Mouse (Mus musculus) CH12.LX (cell line): ENCODE data around the gene Anks1b. TPM values are rescaled to one million over a fixed set of nuclear protein-coding genes. Genes with fewer than 3 reads are reported as not detected.

Experiments used
- DNase-seq: peaks from one replicate; pipeline ENCODE4 v3.0.0-alpha.2; 2013; ENCODE audit errors: extremely low read depth
- H3K27ac ChIP-seq: 2 replicates; pipeline ENCODE4 v1.5.1; 2012; ENCODE audit warnings: low read depth, mild to moderate bottlenecking, control low read depth, moderate library complexity; ENCODE audit not compliant: insufficient read depth
- H3K27me3 ChIP-seq: replicated peaks from 2 replicates; pipeline ENCODE3; 2012; ENCODE audit warnings: inconsistent platforms
- H3K36me3 ChIP-seq, 2 experiments: replicated peaks in 1 of 2; 2 replicates each; pipeline versions ENCODE3 to v1.6.1; 2012; ENCODE audit warnings: inconsistent platforms in 1 of 2, low read length in 1 of 2, mild to moderate bottlenecking in 1 of 2, mixed read lengths in 1 of 2, moderate library complexity in 1 of 2; ENCODE audit not compliant: control insufficient read depth in 1 of 2, insufficient read depth in 1 of 2
- H3K4me1 ChIP-seq, 2 experiments: 2 replicates each; pipeline ENCODE4 v1.6.1; 2012; ENCODE audit warnings: inconsistent platforms in 1 of 2, moderate library complexity in 1 of 2; ENCODE audit not compliant: insufficient read depth in 2 of 2, control insufficient read depth in 1 of 2
- H3K4me2 ChIP-seq: 2 replicates; pipeline ENCODE4 v1.6.1; 2012; ENCODE audit warnings: low read depth, mild to moderate bottlenecking, control low read depth; ENCODE audit not compliant: poor library complexity, insufficient read depth, severe bottlenecking
- H3K4me3 ChIP-seq, 3 experiments: fragments of 150-350 bp in 1 of 3; sonication (generic) in 1 of 3; replicated peaks in 1 of 3; 2 replicates each; pipeline versions ENCODE3 to v1.5.1; 2011 to 2012; ENCODE audit warnings: low read depth in 2 of 3, low read length in 2 of 3, mild to moderate bottlenecking in 2 of 3, moderate library complexity in 2 of 3, control low read depth in 1 of 3, improper control_type of control experiment in 1 of 3, inconsistent platforms in 1 of 3, mixed read lengths in 1 of 3; ENCODE audit not compliant: poor library complexity in 1 of 3
- H3K79me2 ChIP-seq: replicated peaks from 2 replicates; pipeline ENCODE4 v1.6.1; 2012; ENCODE audit warnings: mild to moderate bottlenecking, moderate library complexity; ENCODE audit not compliant: control insufficient read depth, poor library complexity, insufficient read depth, severe bottlenecking; ENCODE audit errors: extremely low read depth
- H3K9ac ChIP-seq: 2 replicates; pipeline ENCODE4 v1.6.1; 2012; ENCODE audit warnings: low read depth, mild to moderate bottlenecking, control low read depth, moderate library complexity; ENCODE audit not compliant: insufficient read depth
- H3K9me3 ChIP-seq: replicated peaks from 2 replicates; pipeline ENCODE3; 2012; ENCODE audit warnings: low read length, inconsistent platforms, mixed read lengths
- BHLHE40 ChIP-seq: IDR thresholded peaks from 2 replicates; pipeline ENCODE4 v1.6.1; 2011; ENCODE audit warnings: mild to moderate bottlenecking, low read depth, low read length, improper control_type of control experiment
- CHD1 ChIP-seq: IDR thresholded peaks from 2 replicates; pipeline ENCODE4 v1.6.1; 2012; ENCODE audit warnings: low read depth, low read length, improper control_type of control experiment, inconsistent platforms
- CTCF ChIP-seq, 2 experiments: IDR thresholded peaks in 1 of 2; conservative IDR thresholded peaks in 1 of 2; 2 replicates each; pipeline ENCODE4 v1.5.1; 2011 to 2012; ENCODE audit warnings: low read depth in 2 of 2, low read length in 2 of 2, improper control_type of control experiment in 1 of 2, inconsistent platforms in 1 of 2, mild to moderate bottlenecking in 1 of 2, moderate library complexity in 1 of 2
- E2F4 ChIP-seq: IDR thresholded peaks from 2 replicates; pipeline ENCODE4 v1.6.1; 2011; ENCODE audit warnings: low read depth, low read length, improper control_type of control experiment; ENCODE audit not compliant: insufficient replicate concordance
- EP300 ChIP-seq: IDR thresholded peaks from 2 replicates; pipeline ENCODE4 v1.6.1; 2011; ENCODE audit warnings: low read length, improper control_type of control experiment
- ETS1 ChIP-seq: conservative IDR thresholded peaks from 2 replicates; pipeline ENCODE4 v1.6.1; 2012; ENCODE audit warnings: low read depth, mild to moderate bottlenecking, inconsistent platforms, low read length, improper control_type of control experiment, moderate library complexity
- HCFC1 ChIP-seq: IDR thresholded peaks from 2 replicates; pipeline ENCODE4 v1.6.1; 2012; ENCODE audit warnings: low read depth, mild to moderate bottlenecking, inconsistent platforms, low read length, improper control_type of control experiment
- IRF4 ChIP-seq: IDR thresholded peaks from 2 replicates; pipeline ENCODE4 v1.6.1; 2014; ENCODE audit warnings: low read depth, mild to moderate bottlenecking, inconsistent platforms, low read length, improper control_type of control experiment
- MAX ChIP-seq: IDR thresholded peaks from 2 replicates; pipeline ENCODE4 v1.6.1; 2011; ENCODE audit warnings: low read length, improper control_type of control experiment
- MAZ ChIP-seq: IDR thresholded peaks from 2 replicates; pipeline ENCODE4 v1.6.1; 2012; ENCODE audit warnings: low read depth, mild to moderate bottlenecking, inconsistent platforms, low read length, improper control_type of control experiment, moderate library complexity
- MEF2A ChIP-seq: IDR thresholded peaks from 2 replicates; pipeline ENCODE4 v1.6.1; 2014; ENCODE audit warnings: low read depth, mild to moderate bottlenecking, inconsistent platforms, low read length, improper control_type of control experiment, borderline replicate concordance
- MXI1 ChIP-seq: IDR thresholded peaks from 2 replicates; pipeline ENCODE4 v1.6.1; 2011; ENCODE audit warnings: mild to moderate bottlenecking, low read depth, low read length, improper control_type of control experiment
- MYC ChIP-seq: IDR thresholded peaks from 2 replicates; pipeline ENCODE4 v1.6.1; 2011; ENCODE audit warnings: low read depth, mild to moderate bottlenecking, improper control_type of control experiment, low read length
- NRF1 ChIP-seq: IDR thresholded peaks from 2 replicates; pipeline ENCODE4 v1.6.1; 2014; ENCODE audit warnings: low read depth, mild to moderate bottlenecking, inconsistent platforms, low read length, improper control_type of control experiment, moderate library complexity
- POLR2AphosphoS2 ChIP-seq: IDR thresholded peaks from 2 replicates; pipeline ENCODE4 v1.6.1; 2011; ENCODE audit warnings: low read depth, low read length, improper control_type of control experiment
- RAD21 ChIP-seq: IDR thresholded peaks from 2 replicates; pipeline ENCODE4 v1.6.1; 2011; ENCODE audit warnings: low read depth, mild to moderate bottlenecking, low read length, improper control_type of control experiment, moderate library complexity
- RCOR1 ChIP-seq: conservative IDR thresholded peaks from 2 replicates; pipeline ENCODE4 v1.6.1; 2012; ENCODE audit warnings: low read depth, mild to moderate bottlenecking, inconsistent platforms, low read length, improper control_type of control experiment
- SMC3 ChIP-seq: IDR thresholded peaks from 2 replicates; pipeline ENCODE4 v1.6.1; 2011; ENCODE audit warnings: low read depth, low read length, improper control_type of control experiment
- TCF12 ChIP-seq: IDR thresholded peaks from 2 replicates; pipeline ENCODE4 v1.6.1; 2014; ENCODE audit warnings: low read depth, mild to moderate bottlenecking, inconsistent platforms, low read length, improper control_type of control experiment
- ZC3H11A ChIP-seq: IDR thresholded peaks from 2 replicates; pipeline ENCODE4 v1.6.1; 2012; ENCODE audit warnings: low read depth, mild to moderate bottlenecking, inconsistent platforms, low read length, improper control_type of control experiment
- ZMIZ1 ChIP-seq: IDR thresholded peaks from 2 replicates; pipeline ENCODE4 v1.6.1; 2012; ENCODE audit warnings: low read depth, mild to moderate bottlenecking, inconsistent platforms, low read length, improper control_type of control experiment
- ZNF384 ChIP-seq: IDR thresholded peaks from 2 replicates; pipeline ENCODE4 v1.6.1; 2012; ENCODE audit warnings: low read depth, low read length, improper control_type of control experiment, inconsistent platforms
- dilution Hi-C: fragments of 300-500 bp; cut with MboI; formaldehyde crosslinking; loops from 2 replicates; pipeline ENCODE4 v1.14.3; 2020; ENCODE audit warnings: low sequenced_read_pairs; ENCODE audit not compliant: extremely low pct_unique_long_range_greater_than_20kb, extremely low pct_ligation_motif_present
- in situ Hi-C: fragments of 300-500 bp; cut with MboI; formaldehyde crosslinking; loops from 3 replicates; pipeline ENCODE4 v1.14.3; 2019; ENCODE audit warnings: low sequenced_read_pairs, low pct_ligation_motif_present, low pct_unique_long_range_greater_than_20kb, mixed read lengths
- polyA plus RNA-seq: library from polyadenylated mRNA; unstranded; fragments of >175 nt; gene quantifications from 2 replicates; pipeline ENCODE4 v1.2.1, GENCODE M21; 2012; ENCODE audit warnings: low read depth; ENCODE audit not compliant: insufficient read length
- total RNA-seq, 2 experiments: library from RNA; depleted of rRNA; stranded (reverse); fragments of 300-350 nt in 1 of 2; fragments of >200 nt in 1 of 2; gene quantifications; 2 replicates each; pipeline ENCODE4 v1.2.3; 2012 to 2014

Anks1b gene
- total and polyA plus RNA-seq, 3 experiments = 0.17 TPM; not detected in 2

DNA sequence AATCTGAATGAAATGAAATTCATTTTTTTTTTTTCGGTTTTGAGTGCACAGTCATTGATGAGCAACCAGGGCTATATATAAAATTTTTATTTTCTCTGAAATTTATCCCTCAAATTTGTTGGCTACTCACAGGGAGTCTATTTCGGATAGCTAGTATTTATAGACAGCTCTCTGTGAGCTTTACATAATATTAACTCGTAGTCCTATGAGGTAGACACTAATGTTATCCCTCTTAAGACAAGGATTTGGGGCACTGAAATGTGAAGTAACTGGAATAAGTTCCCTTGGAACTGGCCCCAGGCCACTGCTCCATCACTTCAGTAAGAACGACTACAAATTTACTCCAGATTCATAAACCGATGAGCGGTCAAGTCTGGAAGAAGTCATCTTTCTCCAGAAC is 977.8 kb downstream of the Anks1b start:
- no peak overlapping the region for H3K4me2 ChIP-seq
- dilution Hi-C loops = no loop called here
- in situ Hi-C loops = loop anchor here (25.0 kb wide), 1 partner anchor 114 kb away; no protein-coding TSS in a partner anchor

DNA sequence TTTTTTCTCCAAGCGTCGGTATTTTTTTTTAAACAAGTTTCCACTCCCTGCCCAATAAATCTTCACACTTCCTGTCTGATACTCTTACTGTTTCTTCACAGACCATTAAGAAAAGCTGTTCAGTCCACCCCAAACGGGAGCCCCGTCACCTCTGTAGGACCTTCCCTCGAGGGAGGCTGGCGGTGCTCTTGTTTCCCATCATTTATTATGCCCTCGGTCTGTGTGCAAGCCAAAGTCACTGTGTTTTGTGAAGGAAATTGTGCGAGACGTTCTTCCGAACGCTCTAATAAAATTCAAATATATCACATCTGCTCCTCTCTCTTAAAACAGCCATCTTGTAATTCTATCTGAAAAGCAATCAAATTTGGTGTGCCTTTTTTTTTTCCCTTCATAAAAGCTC is 978.7 kb downstream of the Anks1b start:
- Histone ChIP-seq H3K36me3 (no peaks in the 10 kb centered on the region), H3K27ac (no peak overlapping the region), H3K4me3 (no peak overlapping the region), H3K4me1 (peaks cover 8 to 31% of the 10 kb centered on the region in 2 experiments), H3K9me3 (no peaks in the 10 kb centered on the region), H3K4me2 (peak overlapping the region; percentile 85), H3K9ac (peak overlapping the region; percentile 28; the same call in 1 of the 2 replicates), H3K79me2 (no peaks in the 10 kb centered on the region), H3K27me3 (peaks cover 2% of the 10 kb centered on the region)
- dilution Hi-C loops = no loop called here
- 0 out of 2 replicates have a peak, but pooled peaks have one; percentile 16 for TF ChIP-seq HCFC1
- 0 out of 2 replicates have a peak, but pooled peaks have one; percentile 57 for TF ChIP-seq CHD1
- no peak for TF ChIP-seq MAZ
- peak; percentile 74 for TF ChIP-seq ZNF384
- TF ChIP-seq MYC = 0 out of 2 replicates have a peak, but pooled peaks have one; percentile 5
- DNase-seq = peak; percentile 7
- in situ Hi-C loops = loop anchor here (25.0 kb wide), 1 partner anchor 115 kb away; no protein-coding TSS in a partner anchor

More for the DNA sequence above, 977.8 kb downstream of the Anks1b start:
- no peak for DNase-seq
- no peaks in the 10 kb centered on the region for H3K79me2 ChIP-seq
- no peak overlapping the region for H3K4me3 ChIP-seq
- H3K27me3 ChIP-seq = peaks cover 2% of the 10 kb centered on the region
- H3K4me1 ChIP-seq = peaks cover 8 to 31% of the 10 kb centered on the region in 2 experiments
- H3K36me3 ChIP-seq = no peaks in the 10 kb centered on the region
- no peak overlapping the region for H3K27ac ChIP-seq
- no peak overlapping the region for H3K9ac ChIP-seq
- TF ChIP-seq MAX (no peak), POLR2AphosphoS2 (no peak), RCOR1 (no peak), CHD1 (no peak), EP300 (no peak), HCFC1 (no peak), BHLHE40 (no peak), IRF4 (no peak)
- TF ChIP-seq, all 38 proteins: peak for 0
- H3K9me3 ChIP-seq = no peaks in the 10 kb centered on the region

DNA sequence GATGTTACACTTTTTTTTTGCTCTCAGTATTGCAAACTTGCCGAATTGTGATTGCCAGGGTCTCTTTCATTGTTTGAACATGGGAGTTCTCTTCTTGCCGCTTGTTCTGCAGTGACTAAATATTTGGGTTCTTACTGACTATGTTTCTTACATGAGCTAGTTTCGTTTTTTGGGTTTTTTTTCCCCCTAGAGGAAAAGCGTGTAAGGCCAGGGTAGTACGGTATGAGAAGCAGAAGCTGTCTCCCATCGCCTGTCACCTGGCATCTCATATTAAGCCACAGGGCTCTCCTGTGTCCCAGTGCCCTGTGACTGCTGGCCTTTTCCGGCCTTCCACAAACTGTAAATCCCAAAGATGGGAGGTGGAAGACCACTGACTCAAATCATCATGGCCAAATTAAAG is 979.1 kb downstream of the Anks1b start:
- Histone ChIP-seq H3K4me1 (peaks cover 8 to 31% of the 10 kb centered on the region in 2 experiments), H3K4me3 (no peak overlapping the region), H3K27me3 (peaks cover 2% of the 10 kb centered on the region), H3K4me2 (peak overlapping the region; percentile 85; the same call in 1 of the 2 replicates), H3K9me3 (no peaks in the 10 kb centered on the region), H3K36me3 (no peaks in the 10 kb centered on the region), H3K27ac (no peak overlapping the region), H3K79me2 (no peaks in the 10 kb centered on the region), H3K9ac (peak overlapping the region; percentile 28; the same call in 1 of the 2 replicates)
- peak; percentile 64 for DNase-seq
- TF ChIP-seq ETS1 (no peak), CTCF (conservative IDR thresholded peaks at IDR 0.05 in 1 of 2, IDR thresholded peaks at IDR 0.05 in 1 of 2; ENCODE audit: low read depth in 2 of 2, low read length in 2 of 2) (peak in 1 of 2 experiments; percentile 22; a peak in 1 of 4 replicates), MYC (0 out of 2 replicates have a peak, but pooled peaks have one; percentile 25), E2F4 (no peak), MEF2A (no peak), HCFC1 (no peak), EP300 (peak; percentile 16; the same call in 1 of the 2 replicates), MXI1 (no peak), TCF12 (no peak), ZNF384 (peak; percentile 70), NRF1 (no peak), ZC3H11A (no peak), RAD21 (no peak; the same call in 1 of the 2 replicates), SMC3 (peak; percentile 19; the same call in 1 of the 2 replicates), IRF4 (peak; percentile 26; the same call in 1 of the 2 replicates), ZMIZ1 (no peak)
- in situ Hi-C loops (loop anchor here (25.0 kb wide), 1 partner anchor 115 kb away; no protein-coding TSS in a partner anchor), dilution Hi-C loops (no loop called here)
